Mouse (Mus musculus) cortical plate, adult 2 months (tissue): Measurements from ENCODE around the gene Misp.

Experiments used
- CTCF ChIP-seq: fragments of 200-500 bp; IDR thresholded peaks from 2 replicates; pipeline ENCODE4 v1.5.1; 2011; ENCODE audit warnings: mild to moderate bottlenecking, control low read depth, low read length; ENCODE audit not compliant: insufficient read depth; ENCODE audit errors: extremely low read depth
- POLR2A ChIP-seq: fragments of 200-500 bp; IDR thresholded peaks from 2 replicates; pipeline ENCODE4 v1.6.1; 2011; ENCODE audit warnings: mild to moderate bottlenecking, low read length, control low read depth; ENCODE audit not compliant: insufficient read depth; ENCODE audit errors: extremely low read depth

GRCm38 (mm10) chr10:79877174-79877573 is 56.4 kb downstream of the Misp start:
- TF ChIP-seq CTCF = no peak
- TF ChIP-seq POLR2A = no peak
